Mouse (Mus musculus): Measurements from ENCODE around the gene Trpm7.
"Not testable (repeated sequence)": the region's sequence is repeated elsewhere in the genome, so short reads cannot be mapped to it uniquely, and the experiment has no call there.

The Trpm7 gene

GRCm38 (mm10) chr2:126875871-126876796 is at the start of gene Trpm7:
Gene Trpm7 (minus strand): TSS chr2:126876230.
- peak; percentile 93 to 97 for DNase-seq

- no peak for DNase-seq
Measured at GRCm38 (mm10) chr2:126920358-126921060, 44.5 kb upstream of the Trpm7 start.

- DNase-seq, result no peak
Measured at GRCm38 (mm10) chr2:126916236-126916635, 40.2 kb upstream of the Trpm7 start.

- DNase-seq, result no peak
Measured at GRCm38 (mm10) chr2:126914096-126914495, 38.1 kb upstream of the Trpm7 start.

- no peak for DNase-seq
Measured at GRCm38 (mm10) chr2:126904162-126904561, 28.1 kb upstream of the Trpm7 start.

GRCm38 (mm10) chr2:126897511-126897910 is 21.5 kb upstream of the Trpm7 start:
- DNase-seq, result no peak

- no peak for DNase-seq
Measured at GRCm38 (mm10) chr2:126896941-126897340, 20.9 kb upstream of the Trpm7 start.

GRCm38 (mm10) chr2:126894245-126894644 is 18.2 kb upstream of the Trpm7 start:
- no peak for DNase-seq

GRCm38 (mm10) chr2:126892316-126892715 is 16.3 kb upstream of the Trpm7 start:
- DNase-seq, result no peak

GRCm38 (mm10) chr2:126891743-126892142 is 15.7 kb upstream of the Trpm7 start:
- no peak for DNase-seq

GRCm38 (mm10) chr2:126887141-126887540 is 11.1 kb upstream of the Trpm7 start:
- peak in 1 of 2 experiments; percentile 26 for DNase-seq

- DNase-seq, result no peak
Measured at GRCm38 (mm10) chr2:126885871-126886270, 9.8 kb upstream of the Trpm7 start.

GRCm38 (mm10) chr2:126882711-126883110 is 6.7 kb upstream of the Trpm7 start:
- not testable (repeated sequence) for DNase-seq

- no peak for DNase-seq
Measured at GRCm38 (mm10) chr2:126877991-126878390, 2.0 kb upstream of the Trpm7 start.

GRCm38 (mm10) chr2:126875516-126875835 is 554 bp downstream of the Trpm7 start:
- no peak for DNase-seq

- DNase-seq, result peak in 1 of 2 experiments; percentile 5
Measured at GRCm38 (mm10) chr2:126874809-126875515, 1.1 kb downstream of the Trpm7 start.

GRCm38 (mm10) chr2:126866301-126866700 is 9.7 kb downstream of the Trpm7 start:
- no peak for DNase-seq

GRCm38 (mm10) chr2:126865501-126866199 is 10.4 kb downstream of the Trpm7 start:
- no peak for DNase-seq

- no peak for DNase-seq
Measured at GRCm38 (mm10) chr2:126865026-126865425, 11.0 kb downstream of the Trpm7 start.

GRCm38 (mm10) chr2:126844751-126845150 is 31.3 kb downstream of the Trpm7 start:
- DNase-seq, result no peak

GRCm38 (mm10) chr2:126838848-126839247 is 37.2 kb downstream of the Trpm7 start:
- no peak for DNase-seq

- DNase-seq, result no peak
Measured at GRCm38 (mm10) chr2:126817414-126817813, 58.6 kb downstream of the Trpm7 start.
